Mouse (Mus musculus) heart, embryonic 15.5 days (tissue): Measurements from ENCODE around the gene Rhox4g. TPM values are rescaled to one million over a fixed set of nuclear protein-coding genes. Genes with fewer than 3 reads are reported as not detected.
"Not testable (repeated sequence)": the region's sequence is repeated elsewhere in the genome, so short reads cannot be mapped to it uniquely, and the experiment has no call there.

Source experiments
- ATAC-seq: fragments of 200-750 bp; cut with Nextera tagmentation; replicated peaks from 2 replicates; pipeline ENCODE4 v1.8.0; 2017; ENCODE audit warnings: low read depth, moderate TSS enrichment; ENCODE audit not compliant: insufficient number of reproducible peaks, insufficient read depth, low FRiP score
- H3K27ac ChIP-seq: fragments of 300-500 bp; sonication (generic); 2 replicates; pipeline ENCODE4 v1.5.1; 2015; ENCODE audit warnings: mild to moderate bottlenecking, inconsistent platforms
- H3K27me3 ChIP-seq: fragments of 300-500 bp; sonication (generic); 2 replicates; pipeline ENCODE4 v1.6.1; 2015; ENCODE audit warnings: inconsistent platforms
- H3K36me3 ChIP-seq: fragments of 300-500 bp; sonication (generic); 2 replicates; pipeline ENCODE4 v1.6.1; 2015; ENCODE audit warnings: mild to moderate bottlenecking, inconsistent platforms
- H3K4me1 ChIP-seq: fragments of 300-500 bp; sonication (generic); replicated peaks from 2 replicates; pipeline ENCODE4 v1.6.1; 2015; ENCODE audit warnings: inconsistent platforms
- H3K4me2 ChIP-seq: fragments of 300-500 bp; sonication (generic); 2 replicates; pipeline ENCODE4 v1.6.1; 2015; ENCODE audit warnings: inconsistent platforms, mild to moderate bottlenecking, moderate library complexity
- H3K4me3 ChIP-seq: fragments of 300-500 bp; sonication (generic); 2 replicates; pipeline ENCODE4 v1.5.1; 2015; ENCODE audit warnings: mild to moderate bottlenecking, inconsistent platforms
- H3K9ac ChIP-seq: fragments of 300-500 bp; sonication (generic); 2 replicates; pipeline ENCODE4 v1.6.1; 2015; ENCODE audit warnings: mild to moderate bottlenecking, inconsistent platforms
- H3K9me3 ChIP-seq: fragments of 300-500 bp; sonication (generic); replicated peaks from 2 replicates; pipeline ENCODE4 v1.6.1; 2016; ENCODE audit warnings: inconsistent platforms
- WGBS: fragments of 180-500 bp; shearing (Covaris S2); methylation state at CpG from one replicate; pipeline ENCODE4 v1.1.7; 2015; ENCODE audit warnings: mixed read lengths; 5-methylcytosine and 5-hydroxymethylcytosine counted together
- polyA plus RNA-seq: library from polyadenylated mRNA; unstranded; fragments of >200 nt; fragmentation: Nextera tagmentation; extraction: Ambion mirVana; gene quantifications from 2 replicates; pipeline ENCODE4 v1.2.1, GENCODE M21; 2015

Rhox4g gene
- polyA plus RNA-seq = not detected in 2 replicates

DNA sequence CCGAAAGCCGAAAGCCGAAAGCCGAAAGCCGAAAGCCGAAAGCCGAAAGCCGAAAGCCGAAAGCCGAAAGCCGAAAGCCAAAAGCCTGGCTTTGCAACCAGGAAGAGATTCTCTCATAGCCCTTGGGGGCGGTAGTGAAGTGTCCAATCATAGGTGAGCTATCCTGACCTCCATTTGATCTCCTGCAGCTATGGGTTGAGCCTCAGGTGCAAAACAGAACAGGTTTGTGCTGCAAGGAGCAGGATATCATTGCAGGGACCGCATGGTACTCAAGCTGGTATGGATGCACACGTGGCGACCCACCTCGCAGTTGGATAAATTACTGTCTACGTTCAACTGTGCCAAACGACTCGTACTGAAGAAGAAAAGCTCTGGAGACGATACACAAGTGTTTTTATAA lies at the start of gene Rhox4g:
TSS of gene Rhox4g (minus strand) at position 101 of the 400 bp plus-strand sequence.
- H3K36me3 ChIP-seq, H3K27me3 ChIP-seq, H3K4me2 ChIP-seq, H3K9me3 ChIP-seq, ATAC-seq, H3K4me1 ChIP-seq, H3K9ac ChIP-seq, H3K27ac ChIP-seq, H3K4me3 ChIP-seq: not testable (repeated sequence)
- WGBS = 90% methylated on average over 10 of the region's 20 CpGs

DNA sequence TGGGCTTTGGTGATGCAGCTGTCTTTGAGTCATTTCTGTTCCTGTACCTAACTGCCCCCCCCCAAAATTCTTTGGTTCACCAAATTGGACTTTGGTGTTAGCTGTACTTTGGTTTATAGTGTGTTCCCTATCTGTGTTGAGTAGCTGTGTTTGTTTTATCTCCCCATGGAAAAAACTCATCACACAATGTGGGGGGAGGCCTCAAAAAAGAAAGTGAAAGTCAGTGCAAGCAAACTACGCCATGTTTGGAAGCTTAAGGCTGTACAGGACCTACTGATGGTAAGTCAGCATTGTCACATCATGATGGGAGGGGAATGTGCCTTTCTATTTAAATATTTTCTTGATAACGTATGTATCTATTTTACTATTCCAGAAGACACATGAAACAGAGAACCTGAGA lies 41.1 kb upstream of the Rhox4g start:
- no peak overlapping the region for H3K27ac ChIP-seq
- ATAC-seq = no peak
- 69% methylated on average over 2 of the region's 2 CpGs for WGBS

DNA sequence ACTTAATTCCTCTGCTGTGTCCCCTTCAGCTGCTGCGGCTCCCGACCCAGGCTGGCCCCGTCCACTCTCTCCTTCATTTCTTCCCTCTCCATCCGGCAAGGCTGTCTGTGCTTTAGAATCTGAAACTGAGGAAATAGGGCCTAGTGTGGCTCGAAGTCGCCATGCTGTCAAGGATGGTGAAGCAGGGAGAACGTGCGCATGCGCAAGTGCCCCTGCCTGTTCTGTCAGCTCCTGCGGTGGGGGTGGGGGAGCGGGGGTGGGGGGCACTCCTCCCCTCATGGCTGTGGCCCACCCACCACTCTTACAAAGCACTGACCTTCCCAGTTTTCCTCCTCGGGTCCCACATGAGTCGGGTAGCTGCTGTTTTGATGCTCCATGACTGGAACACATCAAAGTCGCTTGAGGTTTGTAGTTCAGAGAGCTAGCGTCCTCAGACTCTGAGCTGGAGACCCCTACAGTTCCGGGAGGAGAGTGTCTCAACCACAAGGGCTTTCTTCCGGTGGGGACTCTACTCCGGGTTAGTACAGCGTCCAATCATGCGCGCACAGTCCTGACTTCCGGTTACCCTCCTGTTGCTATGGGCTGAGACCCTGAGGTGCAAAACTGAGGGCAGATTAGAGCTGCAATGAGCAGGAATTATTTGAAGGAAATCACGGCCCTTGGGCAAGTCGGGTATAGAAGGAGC lies 32.0 kb upstream of the Rhox4g start:
- Histone ChIP-seq H3K36me3 (no peaks in the 10 kb centered on the region), H3K27me3 (no peaks in the 10 kb centered on the region), H3K9me3 (no peaks in the 10 kb centered on the region), H3K4me3 (no peak overlapping the region), H3K4me2 (no peak overlapping the region), H3K9ac (no peak overlapping the region), H3K4me1 (no peaks in the 10 kb centered on the region), H3K27ac (no peak overlapping the region)
- WGBS = 76% methylated on average over 24 of the region's 24 CpGs
- ATAC-seq = no peak

More for the DNA sequence above, 41.1 kb upstream of the Rhox4g start:
- H3K4me2 ChIP-seq = no peak overlapping the region
- H3K27me3 ChIP-seq = no peaks in the 10 kb centered on the region
- no peaks in the 10 kb centered on the region for H3K4me1 ChIP-seq
- no peaks in the 10 kb centered on the region for H3K9me3 ChIP-seq
- H3K4me3 ChIP-seq = no peak overlapping the region
- H3K9ac ChIP-seq = no peak overlapping the region
- no peaks in the 10 kb centered on the region for H3K36me3 ChIP-seq

DNA sequence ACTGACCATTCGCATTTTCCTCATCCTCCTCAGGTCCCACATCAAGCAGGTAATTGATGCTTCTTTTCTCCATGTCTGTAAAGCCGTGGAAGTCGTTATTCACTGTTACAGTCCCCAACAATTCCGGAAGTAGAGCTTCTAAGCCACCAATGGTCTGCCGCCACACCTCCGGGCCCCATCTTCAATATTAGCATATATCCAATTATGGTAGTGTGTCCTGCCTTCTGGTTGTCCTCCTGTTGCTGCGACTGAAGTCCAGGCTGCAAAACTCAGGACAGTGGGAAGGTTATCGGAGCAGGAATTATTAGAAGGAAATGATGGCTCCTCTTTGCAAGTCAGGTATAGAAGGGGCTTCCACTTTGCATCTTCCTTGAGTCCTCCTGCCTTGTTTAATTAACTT lies 22.1 kb upstream of the Rhox4g start, which contains the start of gene Rhox2h:
TSS of gene Rhox2h (minus strand) at position 101 of the 400 bp plus-strand sequence.
- H3K27me3 ChIP-seq, H3K9ac ChIP-seq, H3K27ac ChIP-seq, H3K4me1 ChIP-seq, H3K9me3 ChIP-seq, H3K4me2 ChIP-seq, H3K36me3 ChIP-seq, ATAC-seq, H3K4me3 ChIP-seq: not testable (repeated sequence)
- WGBS = 82% methylated on average over 8 of the region's 8 CpGs

DNA sequence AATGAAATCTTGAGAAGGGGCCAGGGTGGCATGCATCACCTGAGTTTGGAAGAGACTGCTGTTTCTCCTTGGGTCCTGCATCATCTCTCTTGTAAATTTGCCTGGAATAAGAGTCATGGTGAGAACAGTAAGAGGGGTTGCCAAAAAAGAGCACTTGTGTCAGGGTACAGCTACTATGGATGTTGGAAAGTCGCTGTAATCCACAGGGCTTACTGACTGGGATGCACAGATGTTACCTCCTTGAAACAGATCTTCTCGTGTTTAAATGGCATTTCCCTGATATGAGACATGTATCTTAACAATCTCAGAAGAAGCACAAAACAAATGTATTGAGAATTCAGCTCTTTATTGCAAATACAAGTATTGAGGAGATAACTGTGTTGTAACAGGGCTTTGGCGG lies 17.5 kb upstream of the Rhox4g start, which contains the start of gene Rhox3h:
TSS of gene Rhox3h (minus strand) at position 101 of the 400 bp plus-strand sequence.
- not testable (repeated sequence) for H3K4me1 ChIP-seq, H3K36me3 ChIP-seq, H3K27me3 ChIP-seq, H3K4me3 ChIP-seq, H3K27ac ChIP-seq, H3K4me2 ChIP-seq, H3K9ac ChIP-seq, ATAC-seq, H3K9me3 ChIP-seq
- 56% methylated on average over 1 of the region's 3 CpGs for WGBS

DNA sequence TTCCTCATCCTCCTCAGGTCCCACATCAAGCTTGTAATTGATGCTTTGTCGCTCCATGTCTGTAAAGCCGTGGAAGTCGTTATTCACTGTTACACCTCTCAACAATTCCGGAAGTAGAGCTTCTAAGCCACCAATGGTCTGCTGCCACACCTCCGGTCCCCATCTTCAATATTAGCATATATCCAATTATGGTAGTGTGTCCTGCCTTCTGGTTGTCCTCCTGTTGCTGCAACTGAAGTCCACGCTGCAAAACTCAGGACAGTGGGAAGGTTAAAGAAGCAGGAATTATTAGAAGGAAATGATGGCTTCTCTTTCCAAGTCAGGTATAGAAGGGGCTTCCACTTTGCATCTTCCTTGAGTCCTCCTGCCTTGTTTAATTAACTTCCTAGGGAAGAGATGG lies 7.8 kb downstream of the Rhox4g start, which contains the start of gene Rhox2g:
TSS of gene Rhox2g (minus strand) at position 101 of the 400 bp plus-strand sequence.
- 82% methylated on average over 6 of the region's 6 CpGs for WGBS
- H3K36me3 ChIP-seq, H3K27me3 ChIP-seq, H3K27ac ChIP-seq, H3K4me3 ChIP-seq, H3K4me2 ChIP-seq, H3K4me1 ChIP-seq, ATAC-seq, H3K9ac ChIP-seq, H3K9me3 ChIP-seq: not testable (repeated sequence)

DNA sequence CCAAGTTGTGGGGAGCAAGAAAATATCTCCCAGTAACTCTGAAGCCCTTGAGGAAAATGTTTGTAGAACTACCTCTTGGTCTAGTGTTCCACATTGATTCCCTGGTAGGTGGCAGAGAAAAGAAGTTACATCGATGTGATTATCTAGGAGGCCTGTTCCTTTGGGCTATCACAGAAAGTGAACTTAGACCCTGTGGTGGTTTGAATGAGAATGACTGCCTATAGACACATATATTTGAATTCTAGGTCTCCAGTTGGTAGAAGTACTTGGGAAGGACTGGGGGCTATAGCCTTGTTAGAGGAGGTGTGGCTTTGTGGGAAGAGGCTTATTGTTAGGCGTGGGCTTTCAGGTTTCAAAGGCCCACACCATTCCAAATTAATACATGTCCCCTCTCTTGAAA lies 22.6 kb downstream of the Rhox4g start, which contains the start of gene Rhox3g:
TSS of gene Rhox3g (minus strand) at position 101 of the 400 bp plus-strand sequence.
- H3K4me1 ChIP-seq, H3K36me3 ChIP-seq, ATAC-seq, H3K27me3 ChIP-seq, H3K9ac ChIP-seq, H3K27ac ChIP-seq, H3K4me3 ChIP-seq, H3K9me3 ChIP-seq, H3K4me2 ChIP-seq: not testable (repeated sequence)
- WGBS = 85% methylated on average over 2 of the region's 2 CpGs

DNA sequence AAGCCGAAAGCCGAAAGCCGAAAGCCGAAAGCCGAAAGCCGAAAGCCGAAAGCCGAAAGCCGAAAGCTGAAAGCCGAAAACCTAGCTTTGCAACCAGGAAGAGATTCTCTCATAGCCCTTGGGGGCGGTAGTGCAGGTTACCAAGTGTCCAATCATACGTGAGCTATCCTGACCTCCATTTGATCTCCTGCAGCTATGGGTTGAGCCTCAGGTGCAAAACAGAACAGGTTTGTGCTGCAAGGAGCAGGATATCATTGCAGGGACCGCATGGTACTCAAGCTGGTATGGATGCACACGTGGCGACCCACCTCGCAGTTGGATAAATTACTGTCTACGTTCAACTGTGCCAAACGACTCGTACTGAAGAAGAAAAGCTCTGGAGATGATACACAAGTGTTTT lies 43.5 kb downstream of the Rhox4g start, which contains the start of gene Rhox4f:
TSS of gene Rhox4f (minus strand) at position 101 of the 400 bp plus-strand sequence.
- not testable (repeated sequence) for H3K4me3 ChIP-seq, H3K9ac ChIP-seq, H3K27ac ChIP-seq, H3K36me3 ChIP-seq, H3K4me2 ChIP-seq, H3K9me3 ChIP-seq, H3K4me1 ChIP-seq, H3K27me3 ChIP-seq, ATAC-seq
- 93% methylated on average over 16 of the region's 19 CpGs for WGBS

Other genes with a start within 250 kb of the Rhox4g start
- gene Rhox2b, start 239.3 kb downstream of the Rhox4g start, polyA plus RNA-seq = not detected in 2 replicates
- gene Rhox4b, start 218.8 kb downstream of the Rhox4g start, polyA plus RNA-seq = 1.9 TPM in 1 of 2 replicates, not detected in the other
- gene Rhox2c, start 197.6 kb downstream of the Rhox4g start, polyA plus RNA-seq = not detected in 2 replicates
- gene Rhox3c, start 192.7 kb downstream of the Rhox4g start, polyA plus RNA-seq = not detected in 2 replicates
- gene Rhox4c, start 171.0 kb downstream of the Rhox4g start, polyA plus RNA-seq = not detected in 2 replicates
- not detected in 2 replicates for gene Rhox2d, start 157.9 kb downstream of the Rhox4g start, polyA plus RNA-seq
- not detected in 2 replicates for gene Rhox4d, start 137.0 kb downstream of the Rhox4g start, polyA plus RNA-seq
- not detected in 2 replicates for gene Rhox2e, start 120.9 kb downstream of the Rhox4g start, polyA plus RNA-seq
- gene Rhox3e, start 109.3 kb downstream of the Rhox4g start, polyA plus RNA-seq = not detected in 2 replicates
- not detected in 2 replicates for gene Rhox4e, start 93.9 kb downstream of the Rhox4g start, polyA plus RNA-seq
- gene Rhox2f, start 79.9 kb downstream of the Rhox4g start, polyA plus RNA-seq = not detected in 2 replicates
- gene Rhox3f, start 70.3 kb downstream of the Rhox4g start, polyA plus RNA-seq = not detected in 2 replicates
- not detected in 2 replicates for gene Rhox4f, start 43.6 kb downstream of the Rhox4g start, polyA plus RNA-seq
- gene Rhox3g, start 22.7 kb downstream of the Rhox4g start, polyA plus RNA-seq = not detected in 2 replicates
- not detected in 2 replicates for gene Rhox2g, start 7.9 kb downstream of the Rhox4g start, polyA plus RNA-seq
- not detected in 2 replicates for gene Rhox3h, start 17.4 kb upstream of the Rhox4g start, polyA plus RNA-seq
- not detected in 2 replicates for gene Rhox2h, start 21.9 kb upstream of the Rhox4g start, polyA plus RNA-seq
- 11.0 and 12.3 TPM in 2 replicates for gene Rhox5, start 153.5 kb upstream of the Rhox4g start, polyA plus RNA-seq
- not detected in 2 replicates for gene Rhox6, start 175.6 kb upstream of the Rhox4g start, polyA plus RNA-seq
- gene Rhox7a, start 180.4 kb upstream of the Rhox4g start, polyA plus RNA-seq = not detected in 2 replicates
- gene Rhox8, start 227.6 kb upstream of the Rhox4g start, polyA plus RNA-seq = 0.10 TPM in 1 of 2 replicates, not detected in the other
- gene Rhox7b, start 245.9 kb upstream of the Rhox4g start, polyA plus RNA-seq = not detected in 2 replicates